ENCODE assay signal across 23 mouse cellular contexts in genomic region chr2:173689835-173690234, GRCm38 (mm10). TPM values are rescaled to one million over a fixed set of nuclear protein-coding genes. Genes with fewer than 3 reads are reported as not detected.
"Had no signal": no experiment of that assay in that cellular context is flagged by ENCODE, and none has a peak within 500 bp of the region (broad histone marks: within the 10 kb centered on the region; RNA-seq: fewer than 3 reads in every experiment).

No protein-coding gene starts in this region.

- H3K27ac ChIP-seq: liver, embryonic 13.5 days; macrophage; midbrain, embryonic 15.5 days; stomach, embryonic 15.5 days had no signal

- H3K9ac ChIP-seq: liver, embryonic 13.5 days; liver, postnatal 0 days; midbrain, embryonic 15.5 days; stomach, embryonic 15.5 days had no signal

- H3K9me3 ChIP-seq: liver, embryonic 13.5 days; megakaryocyte, embryonic 14.5 days; midbrain, embryonic 15.5 days; stomach, embryonic 15.5 days had no signal

- H3K4me1 ChIP-seq: midbrain, embryonic 15.5 days had no signal

- H3K36me3 ChIP-seq: midbrain, embryonic 15.5 days had no signal

- DNase-seq: kidney, adult 8-10 months; kidney, postnatal 36 days; left cerebral cortex, postnatal 4 days; liver, embryonic 13.5 days; liver, postnatal 0 days; right cerebral cortex, postnatal 14 days; thymus, adult 2 months; thymus, postnatal 25 days had no signal

- H3K4me2 ChIP-seq: liver, embryonic 13.5 days; midbrain, embryonic 11.5 days; midbrain, embryonic 15.5 days; stomach, embryonic 15.5 days had no signal

- H3K27me3 ChIP-seq: liver, embryonic 13.5 days; megakaryocyte, embryonic 14.5 days; midbrain, embryonic 15.5 days; stomach, embryonic 15.5 days had no signal

- ATAC-seq: intestine, embryonic 16.5 days; liver, postnatal 0 days; midbrain, embryonic 15.5 days had no signal

- H3K4me3 ChIP-seq: liver, embryonic 13.5 days; midbrain, embryonic 15.5 days; stomach, embryonic 15.5 days had no signal

RNA-seq across cellular contexts. Expression of gene 1700010B08Rik, which starts 29.4 kb away (rescaled TPM):
- total RNA-seq: layer of hippocampus, adult 8-10 months; layer of hippocampus, postnatal 14 days; left cerebral cortex, adult 18-20 months; left cerebral cortex, postnatal 10 days; left cerebral cortex, postnatal 4 days; monocyte, adult 5-6 weeks had no signal
- polyA plus RNA-seq: intestine, embryonic 16.5 days; kidney, embryonic 16.5 days; liver, embryonic 13.5 days; liver, postnatal 0 days; macrophage; midbrain, embryonic 11.5 days; neural tube, embryonic 14.5 days; spleen, adult 2 months; stomach, embryonic 15.5 days; thymus, adult 2 months; urinary bladder, adult 2 months had no signal
